ENCODE assay signal across 10 mouse cellular contexts in genomic region chr8:57426074-57426473, GRCm38 (mm10). TPM values are rescaled to one million over a fixed set of nuclear protein-coding genes. Genes with fewer than 3 reads are reported as not detected.
DNase-seq lines count a peak whose midpoint lies in the region; ATAC-seq lines count a peak whose summit lies in the region.
"Had no signal": no experiment of that assay in that cellular context is flagged by ENCODE, and none has a peak within 500 bp of the region (broad histone marks: within the 10 kb centered on the region; RNA-seq: fewer than 3 reads in every experiment).

No protein-coding gene starts in this region.

- no peak overlapping the region for H3K27ac ChIP-seq in hindbrain, embryonic 11.5 days (ENCODE audit: low read depth, low read length)
- H3K27ac ChIP-seq in hindbrain, embryonic 13.5 days: no peak overlapping the region
- H3K27ac ChIP-seq: liver, embryonic 13.5 days had no signal

- H3K4me3 ChIP-seq in hindbrain, embryonic 11.5 days (ENCODE audit: low read depth, low read length): no peak overlapping the region
- no peak overlapping the region for H3K4me3 ChIP-seq in hindbrain, embryonic 13.5 days
- H3K4me3 ChIP-seq: liver, embryonic 13.5 days had no signal

- no peak overlapping the region for H3K4me2 ChIP-seq in hindbrain, embryonic 11.5 days (replicated peaks; ENCODE audit: low read depth, low read length)
- no peak overlapping the region for H3K4me2 ChIP-seq in hindbrain, embryonic 13.5 days
- H3K4me2 ChIP-seq: liver, embryonic 13.5 days had no signal

- no peak for ATAC-seq in hindbrain, embryonic 11.5 days (ENCODE audit: low FRiP score)
- no peak for ATAC-seq in hindbrain, embryonic 13.5 days (ENCODE audit: low FRiP score)

- WGBS in hindbrain, embryonic 11.5 days: 22% methylated on average over 3 of the region's 3 CpGs
- 24% methylated on average over 3 of the region's 3 CpGs for WGBS in hindbrain, embryonic 13.5 days

- no peak overlapping the region for H3K9ac ChIP-seq in hindbrain, embryonic 11.5 days (ENCODE audit: low read depth, low read length)
- H3K9ac ChIP-seq in hindbrain, embryonic 13.5 days: no peak overlapping the region
- H3K9ac ChIP-seq: liver, embryonic 13.5 days had no signal

- H3K4me1 ChIP-seq in hindbrain, embryonic 11.5 days (replicated peaks; ENCODE audit: control insufficient read depth, insufficient read depth, low read length): 0 out of 2 replicates have a peak, but pooled peaks cover 2% of the 10 kb centered on the region
- peaks cover 5% of the 10 kb centered on the region; the same call in 1 of the 2 replicates for H3K4me1 ChIP-seq in hindbrain, embryonic 13.5 days (replicated peaks)
- H3K4me1 ChIP-seq: liver, embryonic 13.5 days had no signal

- no peaks in the 10 kb centered on the region for H3K9me3 ChIP-seq in hindbrain, embryonic 11.5 days (ENCODE audit: control insufficient read depth, low read length)
- H3K9me3 ChIP-seq in hindbrain, embryonic 13.5 days: no peaks in the 10 kb centered on the region
- H3K9me3 ChIP-seq: liver, embryonic 13.5 days had no signal

- DNase-seq in hindbrain, embryonic 11.5 days (ENCODE audit: low spot score): peak; percentile 48
- peak; percentile 34 to 37 for DNase-seq in right cerebral cortex, adult 2 months (ENCODE audit: low spot score in 2 of 2)
- DNase-seq in right cerebral cortex, adult 18-20 months: no peak
- DNase-seq in c-Kit-positive CD71-negative TER-119-negative erythroid progenitor cells, embryonic 14.5 days (ENCODE audit: low read depth): peak; percentile 22
- peak; percentile 35 to 54 for DNase-seq in natural killer cell, adult 2 months (ENCODE audit: low spot score in 2 of 2)
- no peak for DNase-seq in urinary bladder, adult 2 months (ENCODE audit: low spot score)
- DNase-seq in testis, postnatal 10 days (ENCODE audit: low spot score): no peak
- DNase-seq: adrenal gland, adult 2 months; liver, embryonic 13.5 days had no signal

- H3K27me3 ChIP-seq in hindbrain, embryonic 11.5 days (ENCODE audit: control insufficient read depth, insufficient read depth, low read length): no peaks in the 10 kb centered on the region
- H3K27me3 ChIP-seq in hindbrain, embryonic 13.5 days: no peaks in the 10 kb centered on the region
- H3K27me3 ChIP-seq: liver, embryonic 13.5 days had no signal

- H3K36me3 ChIP-seq in hindbrain, embryonic 11.5 days (ENCODE audit: control insufficient read depth, insufficient read depth, low read length): no peaks in the 10 kb centered on the region
- H3K36me3 ChIP-seq in hindbrain, embryonic 13.5 days: no peaks in the 10 kb centered on the region
- H3K36me3 ChIP-seq: liver, embryonic 13.5 days had no signal

RNA-seq across cellular contexts. Expression of gene Scrg1, which starts 29.6 kb away (rescaled TPM):
- polyA plus RNA-seq in hindbrain, embryonic 11.5 days (2014; fragmentation: Nextera tagmentation; extraction: Ambion mirVana): 1.4 and 1.6 TPM in 2 replicates
- 1.4 and 2.4 TPM in 2 replicates for polyA plus RNA-seq in hindbrain, embryonic 13.5 days (2015; fragmentation: Nextera tagmentation; extraction: Ambion mirVana)
- 0.12 and 0.15 TPM in 2 replicates for polyA plus RNA-seq in urinary bladder, adult 2 months (2012; rRNA removed)
- polyA plus RNA-seq: adrenal gland, adult 2 months had no signal

Comparison
In these comparisons a context has a peak if more than half of its experiments do, and no peak if none do; other contexts are left out.
1. DNase-seq: peak in hindbrain, embryonic 11.5 days (single experiment), right cerebral cortex, adult 2 months (2 of 2), c-Kit-positive CD71-negative TER-119-negative erythroid progenitor cells, embryonic 14.5 days (single experiment) and natural killer cell, adult 2 months (2 of 2); none in right cerebral cortex, adult 18-20 months (single experiment), urinary bladder, adult 2 months (single experiment) and testis, postnatal 10 days (single experiment).